Mouse (Mus musculus) brain, embryonic 14.5 days (tissue): ENCODE measurements around the gene Cpne5.

Source experiments
- CTCF ChIP-seq: fragments of 200-500 bp; IDR thresholded peaks from 2 replicates; pipeline ENCODE4 v1.5.1; 2012; ENCODE audit warnings: inconsistent platforms, mild to moderate bottlenecking, moderate library complexity, borderline replicate concordance; ENCODE audit not compliant: insufficient read depth, insufficient read length; ENCODE audit errors: extremely low read depth
- POLR2A ChIP-seq: fragments of 200-500 bp; IDR thresholded peaks from 2 replicates; pipeline ENCODE4 v1.6.1; 2012; ENCODE audit warnings: mild to moderate bottlenecking, inconsistent platforms, borderline replicate concordance; ENCODE audit not compliant: poor library complexity, insufficient read depth, insufficient read length, severe bottlenecking; ENCODE audit errors: extremely low read depth

GRCm38 (mm10) chr17:29159320-29159719 lies 78.6 kb downstream of the Cpne5 start:
- TF ChIP-seq CTCF (no peak), POLR2A (no peak)
